Mouse (Mus musculus): Measurements from ENCODE around the gene Tmsb15b2. TPM values are rescaled to one million over a fixed set of nuclear protein-coding genes. Genes with fewer than 3 reads are reported as not detected.
"Not testable (repeated sequence)": the region's sequence is repeated elsewhere in the genome, so short reads cannot be mapped to it uniquely, and the experiment has no call there.

Gene Tmsb15b2
- 10 to 100 TPM in 1 of 2 experiments, 1 to 10 TPM in 1; 6.0 to 11.6 TPM for total RNA-seq (2021)
- long read RNA-seq, experiment 1, transcript Tmsb15b2-201 (3 exons, 450 nt) = major isoform, 5 of 5 reads
- long read RNA-seq, experiment 1, partial matches to known transcripts = 0 of 5 reads
- long read RNA-seq, experiment 1, other reads (novel, unspliced or antisense) = 0 of 5 reads
- long read RNA-seq, experiment 2 = 0 reads

DNA sequence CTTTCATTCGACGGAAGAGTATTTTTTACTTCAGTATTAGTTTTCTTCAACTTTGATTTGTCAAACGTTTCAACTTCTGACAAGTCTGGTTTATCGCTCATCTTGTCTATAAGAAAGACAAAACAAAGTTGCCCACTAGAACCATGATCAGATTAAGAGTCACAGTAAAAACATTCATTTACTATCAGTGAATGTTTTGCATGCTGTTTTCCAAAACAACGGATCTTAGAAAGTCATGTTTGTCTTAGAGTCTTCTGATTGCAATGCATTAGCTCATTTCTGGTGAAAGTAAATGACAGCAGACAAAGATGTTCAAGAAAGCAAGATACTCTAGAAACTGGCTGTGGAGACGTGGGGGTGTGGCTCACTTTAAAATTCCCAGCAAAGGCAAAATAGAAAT lies at the start of gene Tmsb15b2:
TSS of gene Tmsb15b2 (minus strand) at position 101 of the 400 bp plus-strand sequence.
- not testable (repeated sequence) for DNase-seq

DNA sequence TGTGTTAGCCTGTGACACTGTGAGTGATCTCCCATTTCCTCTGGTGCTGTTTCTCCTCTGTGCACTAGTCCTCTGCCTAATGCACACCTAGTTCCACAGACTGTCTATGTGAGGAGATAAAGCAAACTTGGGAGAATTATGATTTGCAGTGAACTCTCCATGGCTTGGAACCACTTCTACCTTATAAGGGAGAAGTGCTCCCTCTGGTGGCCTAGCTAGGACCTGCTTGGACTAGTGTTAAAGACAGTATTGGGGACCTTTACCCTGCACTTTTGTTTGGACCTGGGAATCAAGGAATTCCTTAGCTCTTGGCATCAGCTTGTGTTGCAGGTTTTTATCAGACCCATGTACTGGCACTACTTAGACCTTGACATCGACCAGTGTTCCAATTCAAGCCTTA lies 44.0 kb upstream of the Tmsb15b2 start:
- DNase-seq = peak; percentile 53

DNA sequence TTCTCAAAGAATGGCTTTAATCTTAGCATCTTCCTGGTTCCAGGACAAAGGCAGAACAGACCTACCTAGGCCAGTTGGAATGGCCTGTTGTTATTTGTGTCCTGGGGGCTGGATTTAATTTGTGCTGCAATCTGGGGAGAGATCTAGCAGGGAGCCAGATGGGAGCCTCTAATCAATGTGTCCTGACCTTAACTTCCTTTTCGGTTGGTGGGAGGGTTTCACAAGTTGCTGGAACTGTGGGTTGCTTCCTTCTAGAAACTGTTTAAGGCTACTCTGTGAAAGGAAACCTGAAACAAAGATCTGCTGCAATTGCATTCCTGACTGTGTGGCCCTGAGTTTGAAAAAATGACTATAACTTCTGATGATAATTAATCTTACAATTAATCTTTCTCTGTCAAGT lies 42.4 kb upstream of the Tmsb15b2 start:
- DNase-seq = no peak

DNA sequence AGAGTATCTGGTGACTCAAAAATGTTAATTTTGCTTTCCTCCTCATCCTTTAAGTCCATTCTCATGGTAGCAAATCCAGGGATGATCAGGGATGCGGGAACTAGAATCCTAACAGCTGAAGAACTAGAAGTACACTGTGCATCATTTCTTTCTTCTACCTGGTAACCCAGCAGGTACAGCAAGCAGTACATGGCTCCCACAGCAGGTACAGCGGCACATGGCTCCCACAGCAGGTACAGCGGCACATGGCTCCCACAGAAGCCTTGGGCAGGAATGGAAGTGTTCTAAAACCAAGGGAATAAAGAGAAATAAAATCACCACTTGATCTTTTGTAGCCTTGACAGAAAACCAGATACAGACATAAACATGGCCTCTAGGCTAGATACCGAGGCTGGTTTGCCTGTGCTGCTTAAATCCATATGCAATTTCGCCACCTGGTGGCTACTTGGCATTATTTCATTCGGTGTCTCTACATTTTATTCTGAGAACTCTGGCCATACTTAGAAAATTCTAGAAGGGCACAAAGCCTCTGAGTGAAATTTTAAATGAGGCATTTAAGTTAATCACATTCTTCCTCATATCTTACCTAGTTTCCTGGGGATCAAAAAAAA lies 39.9 kb upstream of the Tmsb15b2 start:
- peak; percentile 23 for DNase-seq

DNA sequence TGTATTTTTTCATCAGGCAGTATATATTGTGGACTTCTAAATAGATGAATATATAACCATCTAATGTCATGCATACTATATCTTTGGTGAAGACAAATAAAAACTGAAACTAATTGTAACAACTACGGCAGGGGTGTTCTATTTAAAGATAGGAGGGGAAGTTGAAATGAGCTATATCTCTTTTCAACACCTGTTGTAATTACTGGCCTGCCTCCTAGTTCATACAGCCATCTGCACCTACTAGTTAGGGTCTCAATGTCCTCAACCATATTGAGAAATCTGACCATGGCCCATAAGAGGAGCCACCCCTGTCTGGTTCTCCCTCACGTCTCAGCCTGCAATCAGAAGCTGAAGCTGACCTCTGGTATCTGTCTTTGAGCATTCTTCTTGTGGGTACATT lies 21.0 kb upstream of the Tmsb15b2 start:
- DNase-seq = no peak

DNA sequence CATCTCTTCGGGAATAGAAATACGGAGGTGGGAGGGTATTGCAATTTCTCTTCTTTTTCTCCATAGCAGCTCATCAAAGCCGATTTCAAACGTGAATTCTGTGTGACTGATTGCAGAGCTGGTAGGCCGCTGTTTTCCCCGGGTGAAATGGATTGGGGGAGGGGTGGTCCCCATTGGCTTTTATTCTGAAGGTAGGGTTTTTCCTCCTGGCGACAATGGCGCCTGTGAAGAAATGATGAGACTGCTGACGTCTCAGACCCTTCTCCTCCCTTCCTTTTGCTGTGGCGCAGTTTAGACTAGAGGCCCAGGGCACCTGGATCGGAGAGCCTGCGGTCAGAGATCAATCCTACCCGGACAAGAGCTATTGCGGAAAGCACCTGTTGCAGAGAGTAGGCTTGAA lies 18.3 kb upstream of the Tmsb15b2 start:
- DNase-seq = no peak

DNA sequence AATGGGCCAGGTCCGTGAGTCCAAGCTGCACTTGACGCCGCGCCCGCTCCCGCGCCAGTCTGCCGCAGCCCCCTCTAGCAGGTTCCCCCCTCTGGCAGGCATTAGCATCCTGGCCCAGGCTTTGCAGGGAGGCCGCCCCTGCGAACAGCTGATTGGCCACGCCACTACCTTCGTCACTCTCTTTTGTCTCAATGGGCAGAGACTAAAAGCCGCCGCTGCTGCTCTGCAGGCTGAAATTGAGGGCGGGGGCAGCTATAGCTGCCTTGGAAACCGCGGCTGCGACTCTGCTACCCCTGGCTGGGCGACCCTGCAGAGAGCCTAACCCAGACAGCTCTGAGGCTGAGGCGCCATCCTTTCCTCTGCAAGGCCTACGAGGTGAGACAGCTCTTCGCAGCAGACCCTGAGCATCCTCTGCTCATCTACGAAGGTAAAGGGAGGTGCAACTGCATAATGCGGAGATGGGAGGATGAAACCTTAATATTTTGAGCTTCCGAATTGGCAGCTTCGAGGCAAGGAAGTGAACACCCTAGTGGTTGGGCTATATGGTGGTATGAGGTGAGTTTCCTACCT lies 17.8 kb upstream of the Tmsb15b2 start, which contains the start of gene Zcchc18:
TSS of gene Zcchc18 (plus strand) at position 178 of the 570 bp plus-strand sequence.
- peak; percentile 17 for DNase-seq

DNA sequence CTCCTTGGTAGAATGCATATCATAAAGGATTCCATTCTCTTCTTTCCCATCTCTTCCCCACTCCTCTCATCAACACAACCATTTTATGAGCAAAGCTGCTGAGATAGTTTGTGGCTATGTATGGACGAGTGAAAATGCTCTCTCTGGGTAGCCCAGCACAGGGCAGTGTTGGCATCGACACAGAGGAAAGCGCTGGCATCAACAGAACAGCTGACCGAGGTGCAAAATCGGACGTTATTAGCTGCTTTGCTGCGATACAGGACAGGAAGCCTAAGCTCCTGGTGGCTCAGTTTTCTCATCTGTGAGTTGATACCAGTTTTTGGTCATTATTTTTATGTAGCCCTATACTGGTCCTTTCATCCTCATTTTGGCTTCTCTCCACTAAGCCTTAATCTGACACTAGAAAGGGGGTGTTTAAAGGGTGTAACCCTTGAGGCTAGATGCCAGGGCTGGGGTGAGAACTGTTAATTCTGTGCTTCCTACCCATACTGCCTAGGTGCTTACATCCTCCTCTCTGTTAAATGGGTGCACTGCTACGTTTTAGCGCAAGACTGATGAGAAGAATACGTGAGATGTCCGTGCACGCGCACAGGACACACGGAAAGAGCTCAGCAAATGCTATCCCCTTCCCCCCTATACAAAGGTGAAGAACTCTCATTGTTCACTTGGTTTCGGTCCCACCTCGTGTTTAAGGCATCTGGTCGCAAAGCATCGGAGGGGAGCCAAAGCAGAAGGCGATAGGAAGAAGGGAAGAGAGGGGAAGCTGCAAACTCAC lies 17.1 kb upstream of the Tmsb15b2 start:
- DNase-seq = no peak

DNA sequence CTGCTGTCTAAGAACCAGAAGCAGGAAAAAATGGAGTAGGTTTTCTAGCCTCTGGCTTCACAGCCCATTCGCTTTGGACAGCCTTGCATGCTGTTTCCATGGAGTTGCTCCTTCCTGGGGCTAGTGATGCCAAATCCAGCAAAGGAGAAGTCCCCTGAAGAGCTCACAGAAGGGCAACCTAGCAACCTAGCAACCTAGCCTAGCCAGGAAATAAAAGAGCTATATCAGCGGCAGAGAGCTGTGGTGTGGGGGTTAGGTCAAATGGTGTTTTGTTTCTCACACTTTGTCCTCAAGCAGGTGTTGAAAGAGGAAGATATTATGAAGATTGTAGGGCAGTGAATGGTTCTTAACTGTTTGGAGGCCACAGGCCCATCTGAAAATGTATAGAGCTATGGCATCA lies 16.0 kb upstream of the Tmsb15b2 start:
- DNase-seq = no peak

DNA sequence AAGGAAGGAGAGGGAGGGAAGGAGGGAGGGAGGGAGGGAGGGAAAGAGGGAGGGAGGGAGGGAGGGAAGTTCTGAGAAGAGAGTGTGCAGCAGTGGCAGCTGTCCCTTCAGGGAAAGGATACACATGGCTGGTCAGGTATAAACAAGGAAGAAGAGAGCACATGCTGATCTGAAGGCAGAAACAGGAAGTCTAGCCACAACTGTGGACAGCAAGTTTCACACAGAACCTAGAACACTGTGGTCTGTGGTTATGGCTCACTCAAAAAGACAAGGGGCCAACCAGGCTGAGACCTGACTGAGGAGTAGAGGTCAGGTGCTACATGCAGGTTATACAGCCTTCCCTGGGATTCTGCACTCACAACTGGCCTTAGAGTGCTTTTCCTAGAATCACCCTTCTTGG lies 10.7 kb upstream of the Tmsb15b2 start:
- no peak for DNase-seq

DNA sequence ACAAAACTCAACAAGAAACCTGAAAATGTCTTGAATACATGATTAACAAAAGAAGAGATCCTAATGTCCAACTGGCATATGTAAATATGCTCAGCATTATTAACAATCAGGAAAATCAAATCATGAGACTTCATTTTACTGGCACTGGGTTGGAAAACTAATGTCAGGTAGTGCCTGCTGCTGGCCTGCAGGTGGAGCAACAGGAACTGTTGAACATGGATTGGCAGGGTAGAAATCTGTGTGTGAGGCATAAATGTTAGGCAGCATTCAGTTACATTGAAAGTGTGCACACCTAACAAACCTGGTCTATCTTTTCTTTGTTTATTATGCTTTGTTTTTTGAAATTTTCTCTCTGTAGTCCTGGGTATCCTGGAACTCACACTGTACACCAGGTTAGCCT lies 3.3 kb upstream of the Tmsb15b2 start:
- no peak for DNase-seq

DNA sequence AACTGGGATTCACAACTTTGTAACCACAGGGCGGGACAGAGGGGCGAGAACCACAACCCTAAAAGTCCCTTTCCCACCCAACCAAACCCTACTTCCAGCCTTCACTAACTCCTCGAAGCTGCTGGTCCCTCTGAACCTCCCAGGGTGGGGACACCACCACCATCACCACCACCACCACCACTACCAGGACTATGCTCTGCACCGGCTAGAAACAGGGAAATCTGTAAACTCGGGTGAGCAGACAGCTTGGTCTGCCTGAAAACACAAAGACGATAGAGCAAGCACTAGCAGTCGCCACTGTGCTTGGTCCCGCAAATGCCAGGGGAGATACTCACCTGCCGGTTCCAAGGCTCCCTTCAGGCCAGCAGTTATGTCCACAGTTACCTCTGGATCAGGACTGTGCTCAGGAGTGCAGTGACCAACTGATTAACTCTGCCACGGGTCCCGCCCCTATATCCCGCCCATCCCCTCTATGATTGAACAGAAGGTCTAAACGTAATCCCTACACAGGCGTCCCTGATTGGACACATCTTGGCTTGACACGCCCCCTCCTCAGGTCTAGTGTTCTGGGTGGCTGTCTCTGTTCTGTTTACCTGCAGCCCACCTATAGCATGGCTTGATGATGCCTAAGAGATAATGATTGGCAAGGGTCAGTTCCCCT lies 1.3 kb upstream of the Tmsb15b2 start, which contains the start of the genes Tmsb15l and Tmsb15b1:
TSS of gene Tmsb15l (minus strand) at position 446 of the 661 bp plus-strand sequence.
TSS of gene Tmsb15b1 (minus strand) at position 451 of the 661 bp plus-strand sequence.
- peak; percentile 20 for DNase-seq

DNA sequence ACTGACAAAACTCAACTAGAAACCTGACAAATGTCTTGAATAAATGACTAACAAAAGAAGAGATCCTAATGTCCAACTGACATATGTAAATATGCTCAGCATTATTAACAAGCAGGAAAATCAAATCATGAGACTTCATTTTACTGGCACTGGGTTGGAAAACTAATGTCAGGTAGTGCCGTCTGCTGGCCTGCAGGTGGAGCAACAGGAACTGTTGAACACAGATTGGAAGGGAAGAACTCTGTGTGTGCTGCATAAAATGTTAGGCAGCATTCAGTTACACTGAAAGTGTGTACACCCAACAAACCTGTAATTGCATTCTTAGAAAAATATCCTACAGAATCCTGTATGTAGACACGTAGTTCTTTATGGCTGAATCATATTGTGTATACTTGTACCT lies 15.6 kb downstream of the Tmsb15b2 start:
- no peak for DNase-seq

DNA sequence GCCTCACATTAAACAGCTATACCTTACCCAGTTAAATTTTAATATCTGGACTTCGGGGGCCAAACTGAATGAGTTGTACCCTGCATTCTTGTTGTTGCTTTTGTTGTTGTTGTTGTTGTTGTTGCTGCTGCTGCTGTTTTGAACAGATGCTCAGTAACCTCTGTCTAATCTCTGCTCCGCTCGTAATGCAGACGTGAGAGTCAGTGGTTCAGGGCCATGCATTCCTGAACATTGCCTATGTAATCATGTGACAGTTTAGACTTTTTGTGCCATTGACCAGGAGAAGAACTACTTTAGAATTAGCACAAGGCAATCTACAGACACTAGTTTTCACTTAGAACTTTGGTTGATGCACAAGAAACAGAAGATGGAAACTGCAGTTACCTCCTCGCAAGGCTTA lies 17.0 kb downstream of the Tmsb15b2 start:
- DNase-seq = not testable (repeated sequence)

DNA sequence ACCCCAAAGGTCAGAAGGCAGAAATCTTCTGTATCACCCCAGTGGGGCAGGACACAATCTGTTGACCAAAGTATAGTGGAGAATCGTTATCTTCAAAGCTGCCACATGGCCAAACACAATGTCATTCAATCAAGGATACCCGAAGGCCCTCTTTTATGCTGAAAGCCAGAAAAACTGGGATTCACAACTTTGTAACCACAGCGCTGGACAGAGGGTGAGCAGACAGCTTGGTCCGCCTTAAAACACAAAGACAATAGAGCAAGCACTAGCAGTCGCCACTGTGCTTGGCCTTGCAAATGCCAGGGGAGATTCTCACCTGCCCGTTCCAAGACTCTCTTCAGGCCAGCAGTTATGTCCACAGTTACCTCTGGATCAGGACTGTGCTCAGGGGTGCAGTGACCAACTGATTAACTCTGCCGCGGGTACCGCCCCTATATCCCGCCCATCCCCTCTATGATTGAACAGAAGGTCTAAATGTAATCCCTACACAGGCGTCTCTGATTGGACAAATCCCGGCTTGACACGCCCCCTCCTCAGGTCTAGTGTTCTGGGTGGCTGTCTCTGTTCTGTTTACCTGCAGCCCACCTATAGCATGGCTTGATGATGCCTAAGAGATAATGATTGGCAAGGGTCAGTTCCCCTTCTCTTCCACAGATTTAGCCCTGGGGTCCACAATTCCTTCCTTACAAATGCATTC lies 17.6 kb downstream of the Tmsb15b2 start:
- peak; percentile 3 for DNase-seq

DNA sequence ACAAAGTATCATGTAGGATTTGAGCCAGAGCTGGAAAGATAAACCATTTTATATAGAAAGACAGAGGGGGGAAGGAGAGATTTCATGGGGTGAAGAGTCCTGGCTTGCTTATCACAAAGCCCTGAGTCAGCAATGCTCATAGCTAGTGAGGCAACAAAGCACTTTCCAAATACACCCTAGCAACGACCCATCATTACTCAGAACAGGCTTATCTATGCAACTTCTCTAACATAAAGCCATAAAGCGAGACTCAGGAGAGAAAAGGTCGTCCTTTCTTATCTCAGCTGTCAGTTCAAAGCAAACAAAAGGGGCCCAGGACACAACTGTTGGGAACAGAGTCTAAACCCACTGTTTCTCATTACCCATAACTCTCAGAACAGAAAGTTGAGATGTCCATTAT lies 37.3 kb downstream of the Tmsb15b2 start:
- DNase-seq = no peak

DNA sequence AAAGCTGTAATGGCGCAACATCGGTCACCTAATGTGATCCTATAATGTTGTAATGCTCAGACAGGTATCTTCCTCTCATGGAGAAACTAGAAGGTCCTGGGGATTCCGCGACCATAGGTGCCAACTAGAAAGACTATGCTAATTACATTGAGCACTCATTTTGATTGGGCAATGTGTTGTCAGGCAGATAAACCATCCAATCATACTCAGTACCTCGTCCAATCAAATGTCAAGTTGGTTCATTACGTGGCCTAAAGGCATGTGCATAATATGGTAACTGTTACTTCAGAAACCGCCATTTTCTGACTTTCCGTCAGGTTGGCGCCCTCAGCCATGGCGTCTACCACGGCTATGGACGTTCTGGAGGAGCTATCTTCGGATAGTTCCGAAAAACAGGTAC lies 48.3 kb downstream of the Tmsb15b2 start, which contains the start of gene H2bfm:
TSS of gene H2bfm (plus strand) at position 295 of the 400 bp plus-strand sequence.
- DNase-seq = no peak

DNA sequence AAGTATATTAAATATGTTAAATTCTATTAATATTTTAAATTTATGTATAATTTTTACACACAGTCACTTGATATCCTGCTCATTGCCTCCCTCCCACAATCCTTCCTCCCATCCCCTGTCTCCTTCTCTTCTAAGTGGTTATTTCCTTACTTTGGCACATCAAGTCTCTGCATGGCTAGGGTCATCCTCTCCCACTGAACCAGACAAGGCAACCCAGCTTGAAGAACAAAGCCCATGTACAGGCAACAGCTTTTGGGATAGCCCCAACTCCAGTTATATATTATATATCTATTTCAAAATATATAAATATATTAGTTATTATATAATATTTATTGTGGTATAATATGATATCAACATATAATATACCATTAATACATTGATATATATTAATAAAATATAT lies 49.4 kb downstream of the Tmsb15b2 start:
- no peak for DNase-seq

Measured in gastrocnemius, postnatal 10 days (tissue).